Mouse (Mus musculus) limb, embryonic 13.5 days (tissue): Measurements from ENCODE around the gene Tmem234. TPM values are rescaled to one million over a fixed set of nuclear protein-coding genes. Genes with fewer than 3 reads are reported as not detected.
A peak's percentile ranks its signal among the peaks of the same experiment; 100 is the strongest.

ENCODE experiments used
- ATAC-seq: fragments of 200-750 bp; cut with Nextera tagmentation; 2 replicates; pipeline ENCODE4 v1.8.0; 2017; ENCODE audit warnings: low read depth, moderate number of reproducible peaks, moderate TSS enrichment; ENCODE audit not compliant: low FRiP score
- H3K27ac ChIP-seq: fragments of 300-500 bp; sonication (generic); 2 replicates; pipeline ENCODE4 v1.5.1; 2015; ENCODE audit warnings: inconsistent platforms, mild to moderate bottlenecking, moderate library complexity
- H3K27me3 ChIP-seq: fragments of 300-500 bp; sonication (generic); 2 replicates; pipeline ENCODE4 v1.6.1; 2015; ENCODE audit warnings: mild to moderate bottlenecking, inconsistent platforms
- H3K36me3 ChIP-seq: fragments of 300-500 bp; sonication (generic); 2 replicates; pipeline ENCODE4 v1.6.1; 2015; ENCODE audit warnings: inconsistent platforms, mild to moderate bottlenecking, moderate library complexity
- H3K4me1 ChIP-seq: fragments of 300-500 bp; sonication (generic); 2 replicates; pipeline ENCODE4 v1.6.1; 2015; ENCODE audit warnings: inconsistent platforms
- H3K4me2 ChIP-seq: fragments of 300-500 bp; sonication (generic); replicated peaks from 2 replicates; pipeline ENCODE4 v1.6.1; 2015; ENCODE audit warnings: inconsistent platforms, mild to moderate bottlenecking, moderate library complexity
- H3K4me3 ChIP-seq: fragments of 300-500 bp; sonication (generic); 2 replicates; pipeline ENCODE4 v1.5.1; 2015; ENCODE audit warnings: moderate library complexity, mild to moderate bottlenecking, inconsistent platforms
- H3K9ac ChIP-seq: fragments of 300-500 bp; sonication (generic); 2 replicates; pipeline ENCODE4 v1.6.1; 2015; ENCODE audit warnings: mild to moderate bottlenecking, inconsistent platforms
- H3K9me3 ChIP-seq: fragments of 300-500 bp; sonication (generic); 2 replicates; pipeline ENCODE4 v1.6.1; 2016; ENCODE audit warnings: inconsistent platforms
- WGBS: fragments of 180-500 bp; shearing (Covaris S2); methylation state at CpG from one replicate; pipeline ENCODE4 v1.1.7; 2015; 5-methylcytosine and 5-hydroxymethylcytosine counted together
- polyA plus RNA-seq: library from polyadenylated mRNA; unstranded; fragments of >200 nt; fragmentation: Nextera tagmentation; extraction: Ambion mirVana; gene quantifications from 2 replicates; pipeline ENCODE4 v1.2.1, GENCODE M21; 2015

The Tmem234 gene
- polyA plus RNA-seq, 1 experiment from 2014 or later: 211 TPM

GRCm38 (mm10) chr4:129584884-129585608, 15.4 kb upstream of the Tmem234 start:
- Histone ChIP-seq H3K4me2 (peak overlapping the region; percentile 71), H3K36me3 (peaks cover 3% of the 10 kb centered on the region; the same call in 1 of the 2 replicates), H3K9me3 (no peaks in the 10 kb centered on the region), H3K4me1 (peaks cover 12% of the 10 kb centered on the region), H3K27me3 (no peaks in the 10 kb centered on the region), H3K9ac (peak overlapping the region; percentile 67), H3K4me3 (peak overlapping the region; percentile 53), H3K27ac (0 out of 2 replicates have a peak overlapping the region, but pooled peaks have one; percentile 33)
- ATAC-seq: peak; percentile 57
- 1% methylated on average over 36 of the region's 36 CpGs for WGBS

GRCm38 (mm10) chr4:129585773-129586172, 14.7 kb upstream of the Tmem234 start:
- Histone ChIP-seq H3K4me3 (peak overlapping the region; percentile 53; the same call in 1 of the 2 replicates), H3K9ac (no peak overlapping the region), H3K27me3 (no peaks in the 10 kb centered on the region), H3K27ac (no peak overlapping the region), H3K9me3 (no peaks in the 10 kb centered on the region), H3K4me2 (peak overlapping the region; percentile 71), H3K4me1 (peaks cover 12% of the 10 kb centered on the region), H3K36me3 (peaks cover 10% of the 10 kb centered on the region)
- 73% methylated on average over 9 of the region's 9 CpGs for WGBS
- no peak for ATAC-seq

GRCm38 (mm10) chr4:129586943-129587342, 13.5 kb upstream of the Tmem234 start:
- Histone ChIP-seq H3K27me3 (no peaks in the 10 kb centered on the region), H3K4me1 (peaks cover 12% of the 10 kb centered on the region), H3K4me2 (no peak overlapping the region), H3K9me3 (no peaks in the 10 kb centered on the region), H3K4me3 (no peak overlapping the region), H3K27ac (no peak overlapping the region), H3K36me3 (peaks cover 22% of the 10 kb centered on the region), H3K9ac (no peak overlapping the region)
- ATAC-seq: no peak
- 49% methylated on average over 1 of the region's 1 CpGs for WGBS

- ATAC-seq: no peak
- no peak overlapping the region for H3K4me3 ChIP-seq
- peaks cover 12% of the 10 kb centered on the region for H3K4me1 ChIP-seq
- no peaks in the 10 kb centered on the region for H3K9me3 ChIP-seq
- no peak overlapping the region for H3K27ac ChIP-seq
- WGBS: 79% methylated on average over 4 of the region's 4 CpGs
- no peak overlapping the region for H3K4me2 ChIP-seq
- H3K36me3 ChIP-seq: peaks cover 40% of the 10 kb centered on the region
- no peak overlapping the region for H3K9ac ChIP-seq
- H3K27me3 ChIP-seq: no peaks in the 10 kb centered on the region
Measured at GRCm38 (mm10) chr4:129588865-129589264, 11.6 kb upstream of the Tmem234 start.

- H3K4me1 ChIP-seq: no peaks in the 10 kb centered on the region
- H3K27ac ChIP-seq: peak overlapping the region; percentile 48; the same call in 1 of the 2 replicates
- H3K4me2 ChIP-seq: no peak overlapping the region
- WGBS: 36% methylated on average over 7 of the region's 7 CpGs
- no peaks in the 10 kb centered on the region for H3K27me3 ChIP-seq
- H3K9ac ChIP-seq: peak overlapping the region; percentile 45
- no peak overlapping the region for H3K4me3 ChIP-seq
- H3K36me3 ChIP-seq: peaks cover 57% of the 10 kb centered on the region
- peak; percentile 87 for ATAC-seq
- H3K9me3 ChIP-seq: no peaks in the 10 kb centered on the region
Measured at GRCm38 (mm10) chr4:129608426-129609025, 8.1 kb downstream of the Tmem234 start.

GRCm38 (mm10) chr4:129609139-129609631, 8.7 kb downstream of the Tmem234 start:
- H3K4me3 ChIP-seq: no peak overlapping the region
- H3K4me2 ChIP-seq: no peak overlapping the region
- no peak overlapping the region for H3K27ac ChIP-seq
- WGBS: 81% methylated on average over 12 of the region's 12 CpGs
- no peaks in the 10 kb centered on the region for H3K27me3 ChIP-seq
- ATAC-seq: no peak
- peak overlapping the region; percentile 45; the same call in 1 of the 2 replicates for H3K9ac ChIP-seq
- no peaks in the 10 kb centered on the region for H3K4me1 ChIP-seq
- H3K9me3 ChIP-seq: no peaks in the 10 kb centered on the region
- peaks cover 54% of the 10 kb centered on the region for H3K36me3 ChIP-seq

- no peaks in the 10 kb centered on the region for H3K4me1 ChIP-seq
- H3K36me3 ChIP-seq: peaks cover 49% of the 10 kb centered on the region
- no peak for ATAC-seq
- H3K4me2 ChIP-seq: no peak overlapping the region
- H3K27me3 ChIP-seq: no peaks in the 10 kb centered on the region
- no peak overlapping the region for H3K9ac ChIP-seq
- H3K9me3 ChIP-seq: no peaks in the 10 kb centered on the region
- no peak overlapping the region for H3K27ac ChIP-seq
- 68% methylated on average over 4 of the region's 4 CpGs for WGBS
- H3K4me3 ChIP-seq: no peak overlapping the region
Measured at GRCm38 (mm10) chr4:129610026-129610425, 9.6 kb downstream of the Tmem234 start.

- 72% methylated on average over 3 of the region's 4 CpGs for WGBS
- H3K4me1 ChIP-seq: no peaks in the 10 kb centered on the region
- H3K4me3 ChIP-seq: no peak overlapping the region
- H3K27ac ChIP-seq: no peak overlapping the region
- H3K9ac ChIP-seq: no peak overlapping the region
- H3K36me3 ChIP-seq: peaks cover 46% of the 10 kb centered on the region
- no peaks in the 10 kb centered on the region for H3K9me3 ChIP-seq
- no peak overlapping the region for H3K4me2 ChIP-seq
- ATAC-seq: no peak
- no peaks in the 10 kb centered on the region for H3K27me3 ChIP-seq
Measured at GRCm38 (mm10) chr4:129610472-129610871, 10.0 kb downstream of the Tmem234 start.

- Histone ChIP-seq H3K4me3 (no peak within 1 kb of the TSS), H3K9me3 (no peaks in the 10 kb centered on the region), H3K9ac (no peak within 1 kb of the TSS; the same call in 1 of the 2 replicates), H3K4me1 (peaks cover 9% of the 10 kb centered on the region), H3K36me3 (peaks cover 38% of the 10 kb centered on the region), H3K27me3 (no peaks in the 10 kb centered on the region), H3K27ac (no peak within 1 kb of the TSS), H3K4me2 (no peak within 1 kb of the TSS)
- ATAC-seq: no peak
- WGBS: 83% methylated on average over 6 of the region's 6 CpGs
Measured at GRCm38 (mm10) chr4:129614093-129614492, 13.6 kb downstream of the Tmem234 start, which contains the start of gene Dcdc2b. Gene Dcdc2b, minus strand, starts transcription at chr4:129614257.

- H3K9me3 ChIP-seq: no peaks in the 10 kb centered on the region
- H3K4me2 ChIP-seq: no peak overlapping the region
- H3K4me1 ChIP-seq: peaks cover 9% of the 10 kb centered on the region
- ATAC-seq: no peak
- 0 out of 2 replicates have a peak overlapping the region, but pooled peaks have one; percentile 8 for H3K9ac ChIP-seq
- whole genome bisulfite sequencing: 91% methylated on average over 9 of the region's 9 CpGs
- peaks cover 25% of the 10 kb centered on the region for H3K36me3 ChIP-seq
- H3K27ac ChIP-seq: no peak overlapping the region
- H3K27me3 ChIP-seq: no peaks in the 10 kb centered on the region
- no peak overlapping the region for H3K4me3 ChIP-seq
Measured at GRCm38 (mm10) chr4:129615801-129616290, 15.4 kb downstream of the Tmem234 start.

- H3K36me3 ChIP-seq: peaks cover 25% of the 10 kb centered on the region
- H3K9ac ChIP-seq: no peak overlapping the region
- no peaks in the 10 kb centered on the region for H3K27me3 ChIP-seq
- 94% methylated on average over 3 of the region's 3 CpGs for WGBS
- H3K27ac ChIP-seq: no peak overlapping the region
- peaks cover 9% of the 10 kb centered on the region for H3K4me1 ChIP-seq
- no peaks in the 10 kb centered on the region for H3K9me3 ChIP-seq
- no peak overlapping the region for H3K4me2 ChIP-seq
- H3K4me3 ChIP-seq: no peak overlapping the region
- ATAC-seq: no peak
Measured at GRCm38 (mm10) chr4:129616631-129617030, 16.2 kb downstream of the Tmem234 start.

GRCm38 (mm10) chr4:129617121-129617641, 16.7 kb downstream of the Tmem234 start:
- peaks cover 11% of the 10 kb centered on the region for H3K4me1 ChIP-seq
- no peak for ATAC-seq
- peaks cover 25% of the 10 kb centered on the region for H3K36me3 ChIP-seq
- no peaks in the 10 kb centered on the region for H3K9me3 ChIP-seq
- no peak overlapping the region for H3K9ac ChIP-seq
- H3K4me3 ChIP-seq: no peak overlapping the region
- 96% methylated on average over 7 of the region's 7 CpGs for WGBS
- no peak overlapping the region for H3K4me2 ChIP-seq
- no peak overlapping the region for H3K27ac ChIP-seq
- H3K27me3 ChIP-seq: no peaks in the 10 kb centered on the region
